Mouse (Mus musculus) right cerebral cortex, postnatal 4 days (tissue): ENCODE results near the gene B4galt4.
"Not testable (repeated sequence)": the region's sequence is repeated elsewhere in the genome, so short reads cannot be mapped to it uniquely, and the experiment has no call there.

ENCODE experiments used
- DNase-seq: peaks from one replicate; pipeline ENCODE4 v3.0.0-alpha.2; 2022

The B4galt4 gene

DNA sequence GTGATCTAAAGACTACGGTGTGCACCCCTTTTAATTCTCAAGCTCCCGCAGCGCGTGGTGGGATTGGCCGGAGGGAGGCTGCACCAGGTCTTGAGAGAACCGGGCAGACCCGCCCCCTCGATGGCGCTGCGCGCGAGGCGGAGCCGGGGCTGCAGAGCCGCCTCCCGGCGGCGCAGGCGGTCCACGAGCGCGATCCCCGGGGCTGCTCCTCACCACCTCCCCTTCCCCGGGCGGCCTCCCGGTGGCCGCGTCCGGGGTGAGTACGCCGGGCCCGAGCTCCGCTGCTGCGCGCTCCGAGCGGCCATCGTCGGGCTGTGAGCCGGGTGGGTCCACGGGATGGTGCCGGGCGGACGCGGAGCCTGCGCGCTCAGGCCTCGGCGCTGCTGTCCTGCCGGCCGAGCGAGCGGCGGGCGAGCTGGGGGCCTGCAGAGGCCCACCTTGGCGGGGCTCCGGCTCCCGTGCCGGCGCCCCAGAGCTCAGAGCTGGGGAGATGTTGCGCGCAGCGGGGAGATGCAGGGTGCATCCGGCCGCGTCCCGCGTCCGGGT is at the start of gene B4galt4:
TSS of gene B4galt4 (plus strand) at position 152 of the 546 bp plus-strand sequence.
- peak; percentile 79 for DNase-seq

DNA sequence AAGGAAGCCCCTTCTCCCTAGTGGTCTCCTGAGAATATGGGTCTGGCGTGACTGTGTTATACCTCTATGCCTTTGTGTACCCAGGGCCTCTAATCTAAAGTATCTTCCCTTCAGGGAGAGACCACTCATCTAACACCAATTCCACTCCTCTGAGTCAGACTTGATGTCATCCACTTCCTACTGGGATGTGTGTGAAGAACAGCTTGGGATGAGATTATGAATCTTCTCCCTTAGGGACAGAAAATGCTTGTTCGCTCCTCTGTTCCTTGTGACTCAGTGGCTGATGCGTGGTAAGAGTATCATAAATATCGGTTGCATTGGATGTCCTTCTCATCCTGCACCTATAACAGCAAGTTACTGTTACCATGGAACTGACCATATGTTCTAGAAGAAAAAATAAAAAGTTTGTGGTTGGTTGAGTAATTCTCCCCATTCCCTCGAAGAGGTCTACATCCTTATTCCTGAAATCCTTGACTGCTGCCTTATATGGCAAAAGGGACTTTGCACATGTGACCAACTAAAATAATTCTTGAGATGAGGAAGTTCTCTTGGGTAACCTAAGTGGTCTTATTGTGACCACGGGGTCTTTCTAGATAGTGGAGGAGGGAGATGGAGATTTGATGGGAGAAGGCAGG is 47.0 kb upstream of the B4galt4 start:
- DNase-seq: no peak

DNA sequence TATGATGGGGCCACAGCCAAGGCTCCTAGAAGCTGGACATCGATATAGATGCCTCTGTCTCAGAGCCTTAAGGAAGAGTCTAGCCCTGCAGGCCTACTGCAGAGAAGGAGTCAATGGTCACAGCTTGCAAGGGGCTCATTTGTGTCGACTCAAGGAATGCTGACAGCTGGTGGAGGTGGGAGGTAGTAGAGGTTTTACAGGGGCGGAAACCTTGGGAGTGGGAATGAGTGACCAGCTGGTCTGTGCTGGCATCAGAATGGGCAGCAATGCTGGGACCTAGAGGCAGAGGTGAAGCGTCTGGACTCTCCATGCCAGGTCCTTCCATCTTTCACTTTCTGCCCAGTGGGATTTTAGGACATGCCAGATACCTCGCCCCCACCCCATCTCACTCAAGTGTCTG is 46.5 kb upstream of the B4galt4 start:
- DNase-seq: no peak

DNA sequence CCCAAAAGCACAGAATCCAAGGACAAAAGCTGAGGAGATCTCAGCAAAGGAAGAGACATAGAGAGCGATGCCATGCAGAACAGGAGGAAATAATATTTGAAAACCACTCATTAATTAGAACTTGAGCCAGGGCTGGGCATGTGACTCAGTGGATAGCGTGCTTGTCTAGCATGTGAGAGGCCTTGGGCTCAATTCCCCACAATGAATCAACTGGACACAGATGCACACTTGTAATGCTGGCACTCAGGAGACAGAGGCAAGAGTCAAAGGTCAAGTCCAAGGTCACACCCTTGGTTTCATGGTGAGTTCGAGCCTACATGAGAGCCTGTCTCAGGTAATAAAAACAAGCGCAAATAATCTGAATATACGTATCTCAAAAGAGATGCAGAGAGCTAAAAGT is 44.5 kb upstream of the B4galt4 start:
- no peak for DNase-seq

DNA sequence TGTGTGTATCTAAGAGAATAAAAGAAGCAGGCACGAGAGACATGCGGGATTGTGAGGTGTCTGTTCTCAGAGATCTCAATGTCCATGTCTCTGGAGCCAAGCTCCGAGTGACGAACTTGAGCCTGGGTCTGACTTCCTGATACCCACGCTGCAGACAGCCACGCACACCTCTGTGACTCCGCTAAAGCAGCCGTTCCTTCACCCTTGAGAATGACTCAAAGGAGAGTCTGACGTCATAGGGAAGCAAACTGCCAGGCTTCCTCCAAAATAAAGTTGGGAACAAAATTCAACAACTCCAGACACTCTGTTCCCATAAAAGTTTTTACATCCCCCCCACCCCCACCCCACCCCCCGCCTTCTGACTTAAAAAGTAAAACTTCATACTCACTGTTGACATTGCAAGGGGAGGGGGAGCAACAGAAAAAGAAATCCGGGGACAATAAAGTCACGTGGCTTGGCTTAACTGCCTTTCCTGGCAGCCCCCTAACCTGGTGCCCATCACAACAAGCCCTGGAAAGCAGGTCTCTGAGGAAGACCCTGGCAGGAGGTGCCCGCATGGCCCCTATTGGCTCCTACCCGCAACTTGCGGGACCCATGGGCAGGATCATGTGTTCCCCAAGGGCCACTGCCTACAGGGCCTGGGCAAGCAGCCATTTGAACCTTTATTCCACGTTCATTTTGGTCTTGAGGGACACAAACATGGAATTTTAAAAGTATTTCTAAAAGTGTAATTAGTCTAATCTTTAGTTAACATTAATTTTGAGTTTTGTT is 41.5 kb upstream of the B4galt4 start:
- no peak for DNase-seq

DNA sequence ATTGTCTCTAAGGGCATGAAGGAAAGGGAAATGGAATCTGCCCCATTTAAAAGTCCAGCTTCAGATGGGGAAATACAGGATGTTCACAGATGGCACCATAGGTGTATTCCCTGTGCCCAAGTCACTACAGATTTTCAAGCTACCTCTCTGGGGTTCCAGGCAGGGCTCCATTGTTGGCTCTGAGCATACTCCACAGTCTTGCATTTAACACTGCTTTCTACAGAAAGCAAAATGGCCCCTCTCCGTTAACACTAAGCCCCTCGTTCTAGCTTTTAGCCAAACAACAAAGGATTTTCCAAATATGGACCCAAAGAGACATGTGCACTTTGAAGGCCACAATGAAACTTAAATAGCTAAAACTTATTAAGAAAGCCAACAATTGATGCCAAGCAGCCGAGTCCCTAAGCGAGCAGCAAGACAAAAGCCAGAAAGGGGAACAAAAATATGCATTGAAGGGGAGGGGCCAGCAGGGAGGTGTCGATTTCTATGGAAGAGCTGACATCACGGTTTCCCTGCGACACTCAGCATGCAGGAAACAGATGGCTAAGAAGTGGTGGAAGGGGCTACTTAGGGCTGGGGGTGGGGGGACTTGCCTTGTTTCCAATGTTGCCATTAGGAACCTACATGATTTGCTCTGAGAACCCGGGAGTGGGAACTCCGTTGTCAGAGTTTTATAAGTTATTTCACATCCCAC is 40.4 kb upstream of the B4galt4 start:
- DNase-seq: no peak

DNA sequence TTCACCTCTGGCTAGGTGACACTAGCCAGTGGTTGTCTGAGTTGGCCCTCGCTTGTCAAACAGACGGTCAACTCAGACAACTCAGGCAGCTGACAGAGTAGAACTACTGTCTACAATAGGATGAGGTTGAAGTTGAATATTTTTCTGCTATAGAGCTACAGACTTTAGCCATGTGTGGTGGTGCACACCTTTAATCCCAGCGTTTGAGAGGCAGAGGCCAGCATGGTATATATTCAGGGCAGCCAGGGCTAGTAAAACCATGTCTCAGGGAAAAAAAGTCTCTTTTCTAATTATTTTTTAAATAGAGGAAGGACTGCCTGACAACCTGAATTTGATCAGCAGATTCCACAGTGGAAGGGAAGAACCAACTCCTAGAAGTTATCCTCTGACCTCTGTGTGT is 39.7 kb upstream of the B4galt4 start:
- no peak for DNase-seq

DNA sequence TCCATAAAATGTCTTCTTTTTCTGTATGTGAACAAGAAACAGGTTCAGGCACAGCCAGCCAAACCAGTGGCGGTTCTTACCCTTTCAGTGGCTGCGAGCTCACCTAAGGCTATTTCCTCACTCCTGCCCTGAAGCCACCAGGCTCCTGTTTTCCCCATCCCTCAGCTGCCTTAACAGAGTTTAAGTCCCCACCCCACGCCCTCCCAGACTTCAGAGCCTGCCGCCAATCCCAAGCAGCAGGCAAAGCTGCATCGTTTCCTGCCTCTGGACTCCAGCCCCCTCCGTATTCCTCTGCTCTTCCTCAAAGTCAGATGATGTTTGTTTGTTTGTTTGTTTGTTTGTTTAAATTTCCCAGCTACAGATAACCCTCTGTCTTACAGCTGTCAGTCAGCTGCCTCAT is 38.6 kb upstream of the B4galt4 start:
- no peak for DNase-seq

DNA sequence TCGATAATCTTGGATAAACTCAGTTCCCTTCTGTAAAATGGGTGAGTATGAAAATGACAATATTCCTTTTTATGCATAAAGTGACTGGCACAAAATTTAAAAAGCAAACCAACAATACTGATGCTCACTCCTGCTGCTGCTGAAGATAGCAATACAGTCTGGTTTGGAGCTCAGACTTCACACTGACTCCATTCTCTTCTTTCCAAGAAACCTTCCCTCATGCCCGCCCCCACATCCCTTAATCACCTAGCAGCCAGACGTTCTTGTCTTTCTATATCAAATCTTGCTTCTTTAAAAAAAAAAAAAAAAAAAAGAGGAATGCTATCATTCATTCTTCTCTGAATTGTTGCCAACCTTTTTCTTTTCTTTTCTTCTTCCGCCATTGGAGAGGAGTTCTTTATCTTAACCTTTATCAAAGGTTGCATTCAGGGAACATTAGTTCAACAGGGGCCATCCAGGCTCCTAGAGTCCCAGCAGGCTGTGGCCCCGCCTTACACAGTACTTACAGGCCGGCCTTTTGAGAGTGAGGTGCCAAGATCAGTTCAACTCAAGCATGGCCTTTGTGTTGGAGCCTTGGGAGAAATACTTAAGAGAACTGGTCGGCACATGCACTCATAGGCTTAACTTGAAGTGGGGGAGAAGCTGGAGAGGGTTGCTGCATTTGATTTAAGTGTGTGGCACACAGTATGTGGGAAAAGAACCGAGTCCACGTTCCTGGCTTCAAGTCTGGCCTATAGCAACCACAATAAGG is 36.4 kb upstream of the B4galt4 start:
- no peak for DNase-seq

DNA sequence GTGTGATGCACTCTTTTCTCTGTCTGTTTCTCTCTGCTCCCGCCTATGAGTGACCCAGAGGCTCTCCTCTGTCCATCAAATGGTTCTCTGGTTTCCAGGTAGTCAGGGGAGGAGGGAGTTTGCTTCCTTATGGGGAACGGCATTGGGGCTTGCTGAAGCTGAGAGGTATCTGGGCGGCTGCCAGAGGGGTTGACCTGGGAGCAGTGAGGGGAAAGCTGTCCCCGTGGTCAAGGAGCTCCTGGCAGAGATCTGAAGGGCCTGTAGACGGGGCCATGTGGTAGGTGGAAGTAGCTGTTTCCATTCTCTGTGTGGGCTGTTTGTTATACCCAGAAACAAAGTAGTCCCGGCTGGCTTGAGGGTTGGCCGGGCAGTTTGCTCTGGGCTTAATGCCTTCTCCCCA is 35.3 kb upstream of the B4galt4 start:
- no peak for DNase-seq

DNA sequence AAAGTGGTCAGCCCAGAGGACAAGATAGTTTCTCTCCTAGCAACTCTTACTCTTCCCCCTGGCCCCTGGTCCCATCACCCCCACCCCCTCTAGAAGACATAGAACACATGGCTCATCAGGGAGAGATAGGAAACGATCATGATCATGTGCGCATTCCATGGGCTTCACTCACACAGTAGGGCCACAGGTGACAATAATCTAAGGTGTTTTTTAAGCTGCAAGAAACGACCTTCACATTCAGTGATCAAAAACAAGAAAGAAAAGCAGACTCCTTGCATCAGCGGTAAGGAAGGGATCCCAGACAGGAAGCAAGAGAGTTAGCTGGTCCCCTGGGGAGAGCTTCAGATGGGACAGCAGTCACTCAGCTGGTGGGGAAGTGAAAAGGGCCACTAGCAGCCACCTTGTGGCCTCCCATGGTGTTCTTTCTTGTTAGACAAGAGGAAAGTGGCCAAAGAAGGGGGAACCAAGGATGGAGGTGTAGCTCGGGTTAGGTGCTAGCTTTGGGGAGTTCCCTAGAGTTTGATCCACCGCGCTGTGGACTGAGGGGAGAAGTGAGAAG is 33.0 kb upstream of the B4galt4 start:
- DNase-seq: no peak

DNA sequence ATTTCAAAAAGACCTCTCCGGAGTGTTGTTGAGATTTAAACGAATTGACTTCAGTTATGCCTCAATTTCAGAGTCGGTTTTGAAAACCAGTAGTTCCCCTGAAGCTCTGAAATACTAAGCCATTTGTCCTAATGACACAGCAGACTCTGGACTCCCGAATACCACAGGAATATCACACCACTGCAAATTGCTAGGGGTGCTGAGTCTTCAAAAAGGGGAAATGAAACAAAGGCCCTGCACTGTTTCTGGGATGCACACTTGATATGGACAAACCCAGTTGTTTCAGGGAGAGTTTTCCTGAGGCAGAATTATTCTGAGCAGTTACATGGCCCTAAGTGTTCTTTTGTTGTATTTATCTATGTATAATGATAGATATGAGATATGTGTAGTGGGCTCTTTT is 30.8 kb upstream of the B4galt4 start:
- DNase-seq: no peak

DNA sequence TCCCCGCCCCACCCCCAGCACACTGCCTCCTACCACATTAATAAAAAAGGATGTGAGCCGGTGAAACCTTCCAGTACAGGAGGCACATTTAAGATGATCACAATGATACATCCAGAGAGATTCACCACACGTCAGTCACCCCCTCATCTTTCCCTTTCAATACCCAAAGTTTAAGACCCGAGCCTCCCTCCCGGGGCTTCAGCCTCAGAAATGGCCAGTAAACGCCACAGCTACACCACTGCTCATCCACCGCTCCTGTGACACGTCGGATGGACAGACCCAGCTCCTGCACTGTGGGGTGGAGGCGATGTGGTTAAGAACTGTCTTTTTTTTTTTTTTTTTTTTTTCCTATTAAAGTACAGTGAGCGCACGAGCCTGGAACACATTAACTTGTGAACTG is 30.0 kb upstream of the B4galt4 start:
- no peak for DNase-seq

DNA sequence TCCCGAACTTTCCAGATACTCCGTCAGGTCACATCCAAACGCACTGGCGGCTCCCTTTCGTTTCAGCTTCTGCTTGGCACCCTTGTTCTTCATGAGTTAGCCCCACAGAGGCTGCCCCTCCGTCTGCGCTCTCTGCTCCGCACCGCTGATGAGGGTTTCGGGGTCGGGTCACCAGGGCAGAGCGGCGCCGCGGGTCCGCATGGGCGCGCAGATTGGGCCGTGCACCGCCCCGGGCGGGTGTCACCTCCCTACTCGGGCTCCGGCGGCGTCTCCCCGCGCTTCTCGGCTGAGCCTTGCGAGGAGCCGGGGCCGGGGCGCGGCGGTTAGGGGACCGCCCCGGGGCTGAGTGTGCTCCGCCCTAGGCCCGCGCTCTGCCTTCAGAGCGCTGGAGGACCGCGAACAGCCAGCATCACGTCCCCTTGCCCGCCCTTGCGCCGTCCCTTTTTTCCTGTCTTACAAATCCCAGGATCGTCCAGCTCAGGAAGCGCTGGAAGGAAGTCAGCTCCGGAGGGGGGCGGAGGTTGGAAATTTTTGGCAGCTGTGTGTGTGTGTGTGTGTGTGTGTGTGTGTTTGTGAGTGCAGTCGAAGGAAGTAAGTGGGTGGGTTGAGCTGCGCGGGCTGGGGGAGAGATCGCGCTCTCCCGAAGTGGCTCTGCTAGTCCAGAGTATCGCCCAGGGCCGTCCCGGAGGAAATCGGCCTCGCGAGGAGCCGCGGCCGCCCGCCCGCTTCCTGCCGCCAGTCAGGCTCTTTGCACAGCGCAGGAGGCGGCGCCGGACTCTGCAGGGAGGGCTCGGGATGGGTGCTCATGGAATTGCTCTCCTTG is 29.3 kb upstream of the B4galt4 start, which contains the start of gene Arhgap31:
TSS of gene Arhgap31 (minus strand) at position 694 of the 823 bp plus-strand sequence.
- DNase-seq: peak; percentile 61

DNA sequence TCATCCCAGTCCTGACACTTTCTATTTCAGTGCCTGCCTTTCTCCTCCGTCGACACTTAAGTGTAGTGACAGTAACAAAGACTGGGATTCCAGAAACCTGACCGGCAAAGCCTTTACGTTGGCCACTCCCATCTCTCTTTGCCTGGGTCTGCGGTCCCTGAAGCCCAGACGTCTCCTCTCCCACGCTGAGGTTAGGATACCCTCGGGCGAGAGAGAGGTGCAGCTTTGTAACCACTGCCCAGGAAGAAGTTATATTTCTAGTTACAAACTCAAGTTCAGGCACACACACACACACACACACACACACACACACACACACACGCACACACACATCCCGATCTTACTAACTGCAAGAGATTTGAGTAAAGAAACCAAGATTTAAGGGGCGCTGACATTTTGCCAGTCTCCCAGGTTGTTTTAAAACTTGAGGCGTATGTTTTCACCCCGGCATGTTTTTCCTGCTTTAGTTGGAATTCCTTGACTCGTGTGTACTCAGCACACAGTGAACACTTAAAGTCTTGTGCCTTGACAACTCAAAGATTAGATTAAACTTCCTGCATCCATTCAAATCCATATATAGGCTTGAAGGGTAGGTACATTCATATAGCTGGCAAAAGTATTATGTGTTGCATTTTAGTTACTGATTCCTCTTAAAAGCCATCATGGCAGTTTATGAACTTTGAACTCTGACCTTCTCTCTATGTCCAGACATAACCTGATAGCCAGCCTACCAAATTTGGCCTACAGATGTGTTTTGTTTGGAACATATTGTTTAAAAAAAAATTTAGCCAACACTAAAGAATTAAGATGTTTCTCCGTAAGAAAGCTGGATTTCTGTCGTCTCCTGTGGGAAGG is 28.4 kb upstream of the B4galt4 start:
- DNase-seq: no peak

DNA sequence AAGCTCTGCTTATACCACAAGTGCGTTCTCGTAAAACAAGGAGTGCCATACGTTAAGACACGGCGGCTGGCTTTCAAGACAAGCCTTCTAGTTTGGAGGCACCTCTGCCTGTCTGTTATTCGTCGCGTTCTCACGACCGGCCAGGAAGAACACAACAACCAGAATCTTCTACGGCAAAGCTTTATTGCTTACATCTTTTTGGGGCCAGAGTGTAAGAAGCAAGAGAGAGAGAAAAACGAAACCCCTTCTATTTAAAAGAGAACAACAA is 27.9 kb upstream of the B4galt4 start:
- DNase-seq: not testable (repeated sequence)

DNA sequence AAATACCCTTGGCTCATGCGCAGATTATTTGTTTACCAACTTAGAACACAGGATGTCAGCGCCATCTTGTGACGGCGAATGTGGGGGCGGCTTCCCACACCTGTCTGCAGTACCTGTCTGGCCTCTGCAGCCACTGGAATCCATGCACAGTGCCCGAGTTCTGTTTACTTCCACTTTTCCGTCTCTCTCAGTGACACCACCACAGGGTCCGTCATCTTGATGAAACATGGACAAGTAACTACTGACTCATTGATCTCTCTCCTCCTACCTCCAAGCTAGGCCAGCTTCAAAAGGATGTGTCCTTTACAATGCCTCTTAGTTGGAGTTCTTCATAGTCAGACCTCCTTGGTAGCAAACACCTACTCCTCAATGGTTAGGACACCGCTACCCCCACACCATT is 20.7 kb upstream of the B4galt4 start:
- no peak for DNase-seq

DNA sequence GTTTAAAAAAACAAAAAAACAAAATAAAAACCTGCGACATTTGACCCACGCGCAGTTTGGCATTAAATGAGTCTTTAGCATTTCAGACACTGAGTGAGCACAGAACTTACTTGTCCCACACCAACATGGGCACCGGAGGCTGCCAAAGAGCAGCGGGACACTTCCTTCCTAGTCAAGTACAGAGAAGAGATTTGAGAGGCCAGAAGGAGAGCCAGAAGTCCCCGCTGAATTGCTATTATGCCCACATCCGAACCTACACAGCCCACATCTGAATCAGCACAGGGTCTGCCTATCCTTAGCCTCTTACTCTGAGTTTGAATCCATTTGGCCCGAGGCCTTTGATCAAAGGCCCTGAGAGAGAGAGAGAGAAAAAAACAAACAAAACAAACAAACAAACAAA is 17.8 kb upstream of the B4galt4 start:
- no peak for DNase-seq

DNA sequence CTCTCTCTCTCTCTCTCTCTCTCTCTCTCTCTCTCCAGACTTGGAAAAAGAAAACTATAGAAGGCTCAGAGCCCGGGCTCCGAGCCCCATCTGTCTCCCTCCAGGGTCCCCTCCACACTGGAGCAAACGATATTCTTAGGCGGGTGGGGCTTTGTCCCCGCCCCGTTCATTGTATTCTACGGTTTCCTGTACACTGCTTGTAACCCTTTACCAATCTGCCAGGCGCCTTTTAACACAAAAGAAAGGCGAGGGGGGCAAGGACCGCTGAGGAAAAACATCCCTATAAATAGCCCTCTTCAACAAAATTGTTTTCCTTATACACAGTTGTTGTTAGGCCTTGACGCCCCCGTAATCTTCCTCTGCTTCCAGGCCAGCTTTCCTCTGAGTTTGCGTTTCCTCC is 17.1 kb upstream of the B4galt4 start:
- no peak for DNase-seq

DNA sequence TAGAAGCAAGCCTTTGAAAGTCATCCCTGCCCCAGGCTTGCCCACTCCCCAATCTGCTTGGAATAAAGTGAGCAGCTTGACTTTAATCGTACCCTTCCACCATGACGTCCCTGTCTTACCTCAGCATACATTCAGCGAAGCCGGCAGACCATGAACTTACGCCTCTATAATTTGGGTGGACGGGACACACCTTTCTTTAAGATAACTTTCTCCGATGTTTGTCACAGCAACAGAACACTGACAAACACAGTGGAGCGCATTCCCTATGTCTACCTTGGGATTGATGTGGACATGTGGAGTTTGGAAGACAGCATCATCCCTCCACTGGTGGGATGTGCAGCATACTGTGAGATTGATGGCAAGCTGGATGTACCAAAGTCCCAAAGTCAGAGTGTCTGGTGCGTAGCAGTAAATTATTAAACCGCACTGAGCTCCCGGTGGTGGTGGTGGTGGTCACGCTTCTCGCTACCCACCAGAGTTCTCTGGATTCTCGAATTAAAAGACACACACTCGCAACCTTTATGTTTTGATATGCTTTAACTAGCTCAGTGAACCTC is 13.4 kb upstream of the B4galt4 start:
- no peak for DNase-seq

DNA sequence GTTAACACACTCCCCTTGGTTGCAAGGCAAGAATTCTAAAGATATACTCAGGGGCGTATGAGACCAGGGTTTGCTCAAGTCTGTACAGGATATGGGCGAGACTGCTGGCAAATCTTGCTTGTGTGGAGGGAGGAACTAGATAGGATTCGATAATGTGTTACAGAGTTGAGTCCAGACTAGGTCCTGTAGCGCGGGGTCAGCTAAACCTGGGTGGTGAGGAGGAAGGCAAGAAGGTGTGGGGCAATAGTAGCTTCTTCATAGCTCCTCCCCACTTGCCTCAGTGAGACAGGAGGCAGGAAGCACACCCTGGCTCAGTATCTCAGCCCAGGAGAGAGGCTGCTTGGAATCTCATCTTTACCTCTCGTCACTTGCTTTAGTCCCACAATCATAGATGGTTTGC is 12.9 kb upstream of the B4galt4 start:
- DNase-seq: no peak
